ENCODE assay signal across 8 mouse cellular contexts in genomic region chrX:134275715-134276114, GRCm38 (mm10). TPM values are rescaled to one million over a fixed set of nuclear protein-coding genes. Genes with fewer than 3 reads are reported as not detected.
A peak's percentile ranks its signal among the peaks of the same experiment; 100 is the strongest.
DNase-seq lines count a peak whose midpoint lies in the region; ATAC-seq and TF ChIP-seq lines count a peak whose summit lies in the region.

No protein-coding gene starts in this region.

- no peak overlapping the region for H3ac ChIP-seq in myocyte (ENCODE audit: control insufficient read depth, insufficient read length)

- H3K4me2 ChIP-seq in forebrain, embryonic 15.5 days (replicated peaks): no peak overlapping the region
- peak overlapping the region; percentile 61 for H3K4me2 ChIP-seq in intestine, postnatal 0 days (replicated peaks; ENCODE audit: low read depth)
- H3K4me2 ChIP-seq in myocyte (ENCODE audit: low read depth): peak overlapping the region; percentile 58

- H3K27ac ChIP-seq in forebrain, embryonic 15.5 days (replicated peaks): no peak overlapping the region
- H3K27ac ChIP-seq in intestine, postnatal 0 days (ENCODE audit: low read depth, low read length): no peak overlapping the region

- no peak for TF ChIP-seq CTCF in intestine, postnatal 0 days (IDR thresholded peaks at IDR 0.05; ENCODE audit: low read depth)

- WGBS in forebrain, embryonic 15.5 days: 23% methylated on average over 6 of the region's 6 CpGs
- WGBS in intestine, postnatal 0 days: 18% methylated on average over 6 of the region's 6 CpGs

- no peaks in the 10 kb centered on the region for H3K4me1 ChIP-seq in forebrain, embryonic 15.5 days
- H3K4me1 ChIP-seq in intestine, postnatal 0 days (replicated peaks; ENCODE audit: control insufficient read depth, insufficient read depth, low read length): no peaks in the 10 kb centered on the region

- ATAC-seq in forebrain, embryonic 15.5 days (replicated peaks): peak; percentile 72
- no peak for ATAC-seq in intestine, postnatal 0 days

- no peak for TF ChIP-seq POLR2A in myocyte (IDR thresholded peaks at IDR 0.05; ENCODE audit: insufficient read length, low read depth)

- intact Hi-C loops in gastrocnemius, postnatal 14 days (cut with DNase I; ENCODE audit: low total_unique reads): no loop called here

- no peak overlapping the region for H3K4me3 ChIP-seq in forebrain, embryonic 15.5 days
- peak overlapping the region; percentile 41 for H3K4me3 ChIP-seq in intestine, postnatal 0 days (ENCODE audit: low read depth, low read length)
- peak overlapping the region; percentile 26 for H3K4me3 ChIP-seq in myocyte

- no peak overlapping the region for H3K9ac ChIP-seq in forebrain, embryonic 15.5 days (replicated peaks)
- H3K9ac ChIP-seq in intestine, postnatal 0 days (ENCODE audit: low read depth, low read length): no peak overlapping the region

- H3K79me2 ChIP-seq in myocyte (ENCODE audit: control insufficient read depth, insufficient read depth): no peaks in the 10 kb centered on the region

- no peaks in the 10 kb centered on the region for H3K27me3 ChIP-seq in forebrain, embryonic 15.5 days
- H3K27me3 ChIP-seq in intestine, postnatal 0 days (replicated peaks; ENCODE audit: control insufficient read depth, insufficient read depth, low read length): no peaks in the 10 kb centered on the region
- H3K27me3 ChIP-seq in myocyte (ENCODE audit: control insufficient read depth, insufficient read depth, insufficient read length): no peaks in the 10 kb centered on the region

- peak; percentile 6 for DNase-seq in gastrocnemius, postnatal 14 days
- DNase-seq in gastrocnemius, adult 8-10 months (ENCODE audit: low spot score in 2 of 2): no peak
- DNase-seq in adipocyte (ENCODE audit: low spot score): peak; percentile 31
- no peak for DNase-seq in left cerebral cortex, adult 8-10 months (ENCODE audit: low spot score in 2 of 2)
- DNase-seq in c-Kit-positive CD71-positive TER-119-positive erythroid progenitor cells, embryonic 14.5 days (ENCODE audit: low spot score): no peak

- no peaks in the 10 kb centered on the region for H3K36me3 ChIP-seq in forebrain, embryonic 15.5 days
- no peaks in the 10 kb centered on the region for H3K36me3 ChIP-seq in intestine, postnatal 0 days (ENCODE audit: control insufficient read depth, insufficient read depth)
- no peaks in the 10 kb centered on the region for H3K36me3 ChIP-seq in myocyte (ENCODE audit: control insufficient read depth, insufficient read depth)

- no peaks in the 10 kb centered on the region for H3K9me3 ChIP-seq in forebrain, embryonic 15.5 days
- no peaks in the 10 kb centered on the region for H3K9me3 ChIP-seq in intestine, postnatal 0 days (ENCODE audit: control insufficient read depth)

TF ChIP-seq in myocyte, 11 proteins besides CTCF, POLR2A, EP300 and RAD21:
- TF ChIP-seq TCF3 (IDR thresholded peaks at IDR 0.05; ENCODE audit: insufficient read length, low read depth) (no peak), MYOD1 (IDR thresholded peaks at IDR 0.05; ENCODE audit: control insufficient read depth in 1 of 3, insufficient read length in 2 of 3, low read depth in 2 of 3) (no peak), MAX (IDR thresholded peaks at IDR 0.05; ENCODE audit: low read depth) (no peak), SRF (IDR thresholded peaks at IDR 0.05; ENCODE audit: control insufficient read depth, insufficient read length, low read depth) (no peak), MYOG (IDR thresholded peaks at IDR 0.05; ENCODE audit: control insufficient read depth in 1 of 3, insufficient read depth in 1 of 3, insufficient read length in 2 of 3, low read depth in 2 of 3) (no peak), TCF12 (IDR thresholded peaks at IDR 0.05; ENCODE audit: insufficient read depth, poor library complexity, severe bottlenecking) (no peak), E2F4 (IDR thresholded peaks at IDR 0.05; ENCODE audit: insufficient read depth) (no peak), POLR2AphosphoS2 (IDR thresholded peaks at IDR 0.05; ENCODE audit: insufficient read length, low read depth) (no peak), REST (IDR thresholded peaks at IDR 0.05; ENCODE audit: insufficient read depth, insufficient read length) (no peak), USF1 (IDR thresholded peaks at IDR 0.05; ENCODE audit: low read depth) (no peak), CEBPB (IDR thresholded peaks at IDR 0.05; ENCODE audit: insufficient read depth, poor library complexity, severe bottlenecking) (no peak)

RNA-seq across cellular contexts. Expression of gene Trmt2b, which starts 1.1 kb away (rescaled TPM):
- total RNA-seq in gastrocnemius, postnatal 14 days (2021): 10 to 100 TPM in 1 of 2 experiments, 1 to 10 TPM in 1; 8.7 to 13.2 TPM
- total RNA-seq in gastrocnemius, adult 8-10 months (2022): 10 to 100 TPM in 2 of 4 experiments, 1 to 10 TPM in 2; 8.5 to 13.4 (median 11.0) TPM
- polyA plus RNA-seq in forebrain, embryonic 15.5 days (2015; fragmentation: Nextera tagmentation; extraction: Ambion mirVana): 5.6 and 6.2 TPM in 2 replicates
- 13.0 and 14.2 TPM in 2 replicates for polyA plus RNA-seq in intestine, postnatal 0 days (2015; fragmentation: Nextera tagmentation; extraction: Ambion mirVana)
- 8.0 TPM for polyA plus RNA-seq in myocyte (2012; fragmentation: generic; extraction: Trizol)
- 10 to 100 TPM in 3 of 4 experiments, 1 to 10 TPM in 1; 8.1 to 12.9 (median 11.5) TPM for total RNA-seq in left cerebral cortex, adult 8-10 months (2022)

RNA-seq across cellular contexts. Expression of gene Tmem35a, which starts 19.3 kb away (rescaled TPM):
- under 1 TPM; 0.80 to 0.84 TPM for total RNA-seq in gastrocnemius, postnatal 14 days (2021)
- under 1 TPM in 1 of 4 experiments, not detected in 3; 0.17 TPM for total RNA-seq in gastrocnemius, adult 8-10 months (2022)
- polyA plus RNA-seq in forebrain, embryonic 15.5 days (2015; fragmentation: Nextera tagmentation; extraction: Ambion mirVana): 111 and 123 TPM in 2 replicates
- polyA plus RNA-seq in intestine, postnatal 0 days (2015; fragmentation: Nextera tagmentation; extraction: Ambion mirVana): 1.9 TPM in 2 replicates
- polyA plus RNA-seq in myocyte (2012; fragmentation: generic; extraction: Trizol): 0.61 TPM
- 10 to 100 TPM; 58.2 to 64.5 (median 58.8) TPM for total RNA-seq in left cerebral cortex, adult 8-10 months (2022)

RNA-seq across cellular contexts. Expression of gene Cenpi, which starts 32.2 kb away (rescaled TPM):
- total RNA-seq in gastrocnemius, postnatal 14 days (2021): 1 to 10 TPM; 1.4 to 1.5 TPM
- total RNA-seq in gastrocnemius, adult 8-10 months (2022): under 1 TPM in 2 of 4 experiments, not detected in 2; 0.16 to 0.17 TPM
- 14.0 and 14.4 TPM in 2 replicates for polyA plus RNA-seq in forebrain, embryonic 15.5 days (2015; fragmentation: Nextera tagmentation; extraction: Ambion mirVana)
- polyA plus RNA-seq in intestine, postnatal 0 days (2015; fragmentation: Nextera tagmentation; extraction: Ambion mirVana): 5.7 and 7.2 TPM in 2 replicates
- 3.5 TPM for polyA plus RNA-seq in myocyte (2012; fragmentation: generic; extraction: Trizol)
- under 1 TPM; 0.26 to 0.55 (median 0.42) TPM for total RNA-seq in left cerebral cortex, adult 8-10 months (2022)

RNA-seq across cellular contexts. Expression of gene Nox1, which starts 54.0 kb away (rescaled TPM):
- total RNA-seq in gastrocnemius, postnatal 14 days (2021): under 1 TPM in 1 of 2 experiments, not detected in 1; 0.25 TPM
- under 1 TPM in 1 of 4 experiments, not detected in 3; 0.56 TPM for total RNA-seq in gastrocnemius, adult 8-10 months (2022)
- not detected in 2 replicates for polyA plus RNA-seq in forebrain, embryonic 15.5 days (2015; fragmentation: Nextera tagmentation; extraction: Ambion mirVana)
- polyA plus RNA-seq in intestine, postnatal 0 days (2015; fragmentation: Nextera tagmentation; extraction: Ambion mirVana): 0.20 and 0.46 TPM in 2 replicates
- 0.04 TPM for polyA plus RNA-seq in myocyte (2012; fragmentation: generic; extraction: Trizol)
- under 1 TPM in 1 of 4 experiments, not detected in 3; 0.28 TPM for total RNA-seq in left cerebral cortex, adult 8-10 months (2022)

Comparison
In these comparisons a context has a peak if more than half of its experiments do, and no peak if none do; other contexts are left out.
1. DNase-seq: peak in gastrocnemius, postnatal 14 days (single experiment) and adipocyte (single experiment); none in gastrocnemius, adult 8-10 months (0 of 2), left cerebral cortex, adult 8-10 months (0 of 2) and c-Kit-positive CD71-positive TER-119-positive erythroid progenitor cells, embryonic 14.5 days (single experiment).
2. RNA of gene Tmem35a, which starts 19.3 kb away (total RNA-seq): 58.2 to 64.5 TPM in left cerebral cortex, adult 8-10 months; 0.80 to 0.84 TPM in gastrocnemius, postnatal 14 days and 0.17 TPM in gastrocnemius, adult 8-10 months; every median in the first group is over 10 times any median in the second.